Mouse (Mus musculus): ENCODE data around the gene Gsg1l. TPM values are rescaled to one million over a fixed set of nuclear protein-coding genes. Genes with fewer than 3 reads are reported as not detected.

The Gsg1l gene
- total RNA-seq, 2 experiments from 2014 or later = 12.6 to 12.7 TPM

GRCm38 (mm10) chr7:125934319-125934718 is 147.9 kb downstream of the Gsg1l start:
- DNase-seq = no peak

- DNase-seq = no peak
Measured at GRCm38 (mm10) chr7:125933356-125934244, 148.6 kb downstream of the Gsg1l start.

DNA sequence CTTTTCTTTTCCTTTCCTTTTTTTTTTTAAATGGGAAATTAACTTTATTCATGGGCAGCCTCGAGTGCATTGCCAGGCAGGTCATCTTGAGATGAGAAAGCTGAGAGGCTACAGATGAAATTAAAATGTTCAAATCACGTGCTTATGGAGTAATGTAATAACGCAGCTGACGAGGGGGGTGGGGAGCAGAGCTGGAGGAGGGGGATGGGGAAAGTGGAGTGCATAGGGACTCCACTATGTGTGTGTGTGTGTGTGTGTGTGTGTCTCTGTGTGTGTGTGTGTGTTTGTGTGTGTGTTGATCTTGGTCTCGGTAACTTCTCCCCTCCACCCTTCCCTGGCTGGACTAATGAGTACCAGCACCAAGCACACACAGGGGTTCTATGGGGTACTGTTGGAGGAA is 150.6 kb downstream of the Gsg1l start:
- DNase-seq = no peak

- no peak for DNase-seq
Measured at GRCm38 (mm10) chr7:125924044-125924443, 158.2 kb downstream of the Gsg1l start.

DNA sequence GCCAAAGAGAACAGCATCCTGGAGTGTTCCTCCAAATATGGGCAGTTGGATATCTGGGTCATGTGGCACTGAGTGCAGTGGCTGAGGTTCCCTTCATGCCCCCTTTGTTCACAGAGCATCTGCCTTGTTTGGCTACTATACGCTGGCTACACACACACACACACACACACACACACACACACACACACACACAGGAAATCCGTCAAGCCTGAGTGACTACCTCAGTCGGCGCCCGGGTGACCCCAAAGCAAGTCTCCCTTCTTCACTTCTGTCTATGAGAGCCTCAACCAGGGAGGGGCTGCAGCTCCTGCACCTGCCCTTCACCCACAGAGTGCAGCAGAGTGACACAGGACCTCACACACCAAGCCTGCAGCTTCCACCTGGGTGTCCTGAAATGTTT is 161.4 kb downstream of the Gsg1l start:
- no peak for DNase-seq

DNA sequence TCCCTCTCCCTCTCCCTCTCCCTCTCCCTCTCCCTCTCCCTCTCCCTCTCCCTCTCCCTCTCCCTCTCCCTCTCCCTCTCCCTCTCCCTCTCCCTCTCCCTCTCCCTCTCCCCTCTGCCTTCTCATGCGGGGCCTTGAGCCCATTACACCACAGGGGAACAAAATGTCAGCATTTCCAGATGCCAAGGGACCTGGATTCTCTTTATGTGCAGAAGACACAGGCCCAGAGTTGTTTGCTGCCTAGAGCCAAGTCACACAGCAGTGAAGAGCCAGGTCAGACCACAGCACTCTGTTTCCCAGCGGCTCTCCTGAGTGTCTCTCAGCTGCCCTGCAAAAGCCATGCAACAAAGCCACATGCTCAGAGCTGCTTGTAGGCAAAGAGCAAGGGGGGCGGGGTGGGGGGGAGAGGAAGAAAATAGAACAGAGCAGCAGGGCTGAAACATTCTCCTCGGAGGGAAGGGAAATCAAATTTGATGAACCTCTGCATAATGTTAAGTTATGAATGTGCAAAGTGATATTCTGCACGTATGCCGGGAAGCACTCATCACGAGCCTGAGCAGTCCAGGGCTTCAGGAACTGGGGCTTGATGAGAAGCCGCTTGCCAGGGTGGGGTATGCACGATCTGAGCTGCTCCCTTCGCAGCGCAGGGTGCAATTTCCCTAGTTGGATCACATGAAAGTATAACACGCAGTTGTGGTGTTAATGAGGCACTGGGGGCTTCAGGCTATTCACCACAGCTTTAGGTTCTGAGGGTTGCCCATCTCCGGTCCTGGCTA is 181.6 kb downstream of the Gsg1l start:
- no peak for DNase-seq

DNA sequence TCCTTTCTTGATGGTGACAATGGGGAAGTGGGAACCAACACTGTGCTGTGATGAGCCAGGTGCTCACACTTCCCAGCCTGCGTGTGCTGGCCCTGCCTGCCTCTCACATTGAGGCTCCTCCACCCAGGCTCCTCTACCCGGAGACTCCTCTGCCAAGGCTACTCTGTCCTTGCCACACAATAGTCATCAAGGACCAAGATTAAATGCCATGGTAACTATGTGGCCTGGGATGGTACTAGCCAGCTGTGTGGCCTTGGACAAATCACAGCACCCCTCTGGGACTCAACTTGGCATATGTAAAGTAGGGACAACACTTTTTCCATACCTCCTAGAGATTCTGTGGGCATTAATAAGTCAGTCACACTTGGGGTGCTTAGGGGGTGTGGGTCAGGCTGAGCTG is 182.3 kb downstream of the Gsg1l start:
- no peak for DNase-seq

DNA sequence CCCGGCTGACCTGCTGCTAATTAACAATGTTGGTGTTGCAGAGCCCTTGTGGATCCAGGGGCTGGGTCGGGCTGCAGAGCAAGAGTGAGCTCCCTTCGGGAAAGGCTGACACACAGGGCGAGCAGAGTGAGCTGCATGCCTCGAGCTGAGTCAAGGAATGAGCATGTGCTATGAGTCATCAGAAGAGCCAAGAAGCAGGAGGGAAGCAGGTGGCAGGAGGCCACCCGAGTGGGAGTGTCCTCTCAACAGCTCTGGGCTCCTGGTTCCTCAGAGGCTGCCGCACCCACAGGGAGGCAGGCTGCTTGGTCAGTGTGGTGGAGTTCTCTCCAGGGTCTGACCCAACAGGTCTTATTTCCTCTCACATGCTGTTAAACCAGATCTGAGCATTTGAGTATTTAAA is 183.2 kb downstream of the Gsg1l start:
- peak; percentile 52 to 58 for DNase-seq

GRCm38 (mm10) chr7:125897059-125897458 is 185.2 kb downstream of the Gsg1l start:
- no peak for DNase-seq

GRCm38 (mm10) chr7:125893621-125894020 is 188.6 kb downstream of the Gsg1l start:
- DNase-seq = no peak

DNA sequence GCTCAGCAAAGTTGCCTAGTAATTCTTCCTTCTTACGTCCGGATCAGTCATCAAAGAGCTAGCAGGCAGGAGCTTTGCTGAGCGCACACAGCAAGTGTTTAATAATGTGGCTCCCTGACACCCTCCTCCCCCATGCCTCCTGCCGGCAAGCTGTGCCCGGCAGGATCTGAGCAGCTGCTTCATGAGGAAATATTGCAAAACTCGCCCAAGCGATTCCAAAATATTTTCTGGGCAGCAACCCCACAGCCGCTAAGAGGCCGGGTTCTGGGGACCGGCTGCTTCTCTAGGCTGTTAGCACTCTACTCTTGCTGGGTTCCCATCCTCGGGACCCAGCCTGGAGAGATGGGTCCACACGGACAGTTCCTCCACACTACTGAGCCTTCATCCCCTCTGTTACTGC is 193.8 kb downstream of the Gsg1l start:
- peak; percentile 75 to 79 for DNase-seq

GRCm38 (mm10) chr7:125887761-125888160 is 194.4 kb downstream of the Gsg1l start:
- no peak for DNase-seq

DNA sequence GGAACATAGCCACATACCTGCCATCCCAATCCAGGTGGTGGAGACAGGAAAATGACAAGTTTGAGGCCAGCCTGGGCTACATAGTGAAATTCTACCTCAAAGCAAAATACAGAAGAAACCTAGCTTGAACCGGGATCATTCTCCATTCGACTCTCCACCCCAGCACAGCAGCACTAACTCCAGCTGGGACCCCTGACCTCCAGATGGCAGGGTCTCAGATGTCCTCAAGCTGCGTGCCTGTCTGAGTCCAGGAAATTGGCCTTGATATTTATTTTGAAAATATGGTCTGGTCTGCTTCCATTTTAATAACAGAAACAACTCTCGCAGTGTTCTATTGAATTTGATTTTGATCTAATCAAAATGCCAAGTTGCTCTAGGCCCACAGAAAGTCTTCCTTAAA is 195.1 kb downstream of the Gsg1l start:
- DNase-seq = no peak

DNA sequence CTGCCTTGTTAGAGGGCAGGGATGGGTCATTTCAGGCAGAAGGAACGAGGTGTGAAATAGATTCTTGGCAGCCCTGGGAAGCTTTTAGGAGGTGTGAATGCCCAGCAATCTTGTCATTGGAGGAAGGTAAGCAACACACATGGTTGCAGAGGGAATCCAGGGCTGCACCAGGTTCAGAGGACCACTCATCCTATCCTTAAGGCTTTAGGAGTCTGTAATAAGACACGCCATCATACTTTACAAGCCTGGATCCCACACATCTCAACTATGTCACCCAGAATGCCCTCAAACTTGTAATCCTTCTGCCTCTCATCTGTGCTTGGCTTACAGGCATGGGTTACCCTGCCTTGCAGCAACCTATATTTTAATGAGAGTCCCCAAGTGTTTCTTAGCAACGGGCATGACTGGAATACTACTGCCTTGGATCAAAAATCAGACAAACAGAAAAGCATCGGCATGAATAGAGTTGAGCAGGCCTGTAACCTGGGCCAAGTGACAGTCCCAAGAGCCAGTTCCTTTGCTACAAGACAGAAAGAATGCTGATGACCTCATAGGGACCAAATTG is 196.0 kb downstream of the Gsg1l start:
- DNase-seq = no peak

DNA sequence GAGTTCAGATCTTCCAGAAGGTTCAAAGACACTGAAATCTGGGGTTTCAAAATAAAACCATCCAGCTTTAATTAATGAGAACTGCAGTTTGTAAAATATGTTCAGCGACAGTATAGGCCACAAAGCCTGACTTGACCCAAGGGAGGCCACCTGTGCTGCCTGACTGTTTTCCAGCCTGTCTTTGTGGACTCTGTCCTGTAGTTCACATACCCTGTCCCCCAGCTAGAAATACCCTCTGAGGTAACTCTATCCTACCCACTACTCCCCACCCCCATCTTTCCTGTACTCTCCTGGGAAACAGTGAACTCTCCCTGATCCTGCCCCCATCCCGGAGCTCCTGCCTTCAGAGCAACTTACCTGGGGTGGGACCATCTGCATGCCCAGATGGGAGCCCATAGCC is 199.0 kb downstream of the Gsg1l start:
- no peak for DNase-seq

GRCm38 (mm10) chr7:125878040-125878439 is 204.2 kb downstream of the Gsg1l start:
- no peak for DNase-seq

- no peak for DNase-seq
Measured at GRCm38 (mm10) chr7:125873971-125874495, 208.2 kb downstream of the Gsg1l start.

DNA sequence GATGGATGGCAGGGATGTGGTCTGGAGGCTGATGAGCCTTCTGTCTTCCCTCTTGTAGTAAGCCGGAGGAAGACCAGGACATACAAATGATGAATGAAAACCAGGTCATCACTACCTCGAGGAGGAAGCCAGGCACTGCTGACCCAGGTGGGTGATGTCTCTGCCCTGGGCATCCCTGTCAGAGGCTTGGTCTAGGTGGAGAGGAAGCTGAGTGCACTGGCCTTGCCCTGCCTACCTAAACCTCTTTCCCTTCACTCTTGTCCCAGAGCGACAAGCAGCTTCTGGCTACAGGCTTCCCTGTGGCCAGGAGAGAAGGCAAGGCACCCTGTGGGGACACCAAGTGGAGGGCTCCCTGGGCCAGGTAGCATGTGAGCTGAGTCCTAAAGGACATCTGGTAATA is 209.3 kb downstream of the Gsg1l start:
- no peak for DNase-seq

- no peak for DNase-seq
Measured at GRCm38 (mm10) chr7:125872202-125872580, 210.0 kb downstream of the Gsg1l start.

DNA sequence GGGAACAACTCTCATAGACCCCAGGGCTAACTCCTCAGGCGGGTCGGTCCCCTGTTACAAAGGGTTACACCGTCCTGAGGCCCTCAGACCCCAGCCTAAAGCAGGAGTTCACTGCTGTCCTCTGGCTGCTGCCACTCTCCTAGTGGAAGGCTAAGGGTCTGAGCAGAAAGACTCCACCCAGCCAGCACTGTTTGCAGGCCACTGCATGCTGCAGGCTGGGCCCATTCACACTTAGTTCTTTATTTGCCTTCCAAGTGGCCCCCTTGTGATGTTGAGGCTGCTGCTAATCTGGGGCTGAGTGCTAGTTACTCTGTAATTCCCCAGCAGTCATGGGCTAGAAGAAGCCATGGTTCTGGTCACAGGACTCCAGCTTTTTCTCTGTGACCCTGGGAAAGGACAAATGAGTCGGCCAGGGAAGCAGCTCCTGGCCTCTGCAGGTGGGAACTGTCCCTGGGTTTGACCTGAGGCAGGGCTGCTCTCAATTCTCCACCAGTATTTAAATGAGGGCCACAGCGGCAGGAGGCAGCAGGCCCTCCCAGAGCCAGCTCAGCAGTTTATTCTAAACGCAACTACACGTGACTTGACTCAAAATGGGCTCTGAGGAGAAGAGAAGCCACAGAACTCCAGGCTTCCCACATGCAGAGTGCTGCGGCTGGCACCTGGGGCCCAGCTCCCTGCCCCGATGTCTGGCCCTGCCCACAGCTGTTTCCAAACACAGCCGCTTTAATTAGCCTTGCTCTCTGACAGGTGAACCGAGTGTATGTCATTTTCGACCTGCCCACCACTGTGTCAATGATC is 210.6 kb downstream of the Gsg1l start:
- DNase-seq = no peak

DNA sequence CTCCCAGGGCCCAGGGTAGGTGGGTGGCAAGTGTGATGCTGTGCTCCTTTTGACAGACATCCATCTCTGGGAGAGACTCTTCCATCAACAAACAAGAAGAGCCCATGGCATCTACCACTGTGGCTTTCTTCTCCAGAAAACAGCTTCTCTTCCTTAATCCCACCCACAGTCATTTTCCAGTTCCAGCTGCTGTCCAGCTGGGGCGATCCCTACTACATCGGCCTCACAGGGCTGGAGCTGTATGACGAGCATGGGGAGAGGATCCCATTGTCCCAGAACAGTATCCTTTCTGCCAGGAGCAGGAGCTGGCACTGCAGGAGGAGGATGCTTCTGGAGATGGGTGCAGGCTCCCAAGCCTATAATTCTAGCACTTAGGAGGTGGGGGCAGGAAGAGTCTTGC is 213.6 kb downstream of the Gsg1l start:
- no peak for DNase-seq

DNA sequence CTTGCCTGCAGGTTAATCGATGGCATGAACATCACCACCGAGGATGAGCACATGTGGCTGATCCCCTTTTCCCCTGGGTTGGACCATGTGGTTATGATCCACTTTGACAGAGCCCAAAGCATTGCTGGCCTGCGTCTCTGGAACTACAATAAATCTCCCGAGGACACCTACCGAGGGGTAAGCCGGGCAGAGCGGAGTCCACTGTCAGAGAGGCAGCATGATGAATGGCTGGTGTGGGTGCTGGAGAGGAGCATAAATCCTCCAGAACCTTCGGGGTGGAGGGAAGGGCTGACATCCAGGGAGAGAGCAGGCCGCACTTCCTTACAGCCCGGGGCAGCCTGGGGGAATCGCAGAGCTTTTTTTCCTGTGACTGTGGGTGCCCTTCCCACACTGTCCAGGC is 217.0 kb downstream of the Gsg1l start:
- DNase-seq = no peak
